Mouse (Mus musculus) E14TG2a.4 (cell line): ENCODE measurements around the gene Tnfrsf17.

Experiments used
- CTCF ChIP-seq: conservative IDR thresholded peaks from 2 replicates; pipeline ENCODE4 v1.5.1; 2014; ENCODE audit warnings: low read length
- NANOG ChIP-seq: IDR thresholded peaks from 2 replicates; pipeline ENCODE4 v1.6.1; 2014; ENCODE audit warnings: borderline replicate concordance, low read length, mixed read lengths
- POU5F1 ChIP-seq: IDR thresholded peaks from 2 replicates; pipeline ENCODE4 v1.6.1; 2014; ENCODE audit warnings: low read length, borderline replicate concordance

- TF ChIP-seq POU5F1 = no peak
- TF ChIP-seq CTCF = no peak
- no peak for TF ChIP-seq NANOG
These were observed 45.6 kb downstream of the Tnfrsf17 start for GRCm38 (mm10) chr16:11359173-11359572.
